In the genomic region with DNA sequence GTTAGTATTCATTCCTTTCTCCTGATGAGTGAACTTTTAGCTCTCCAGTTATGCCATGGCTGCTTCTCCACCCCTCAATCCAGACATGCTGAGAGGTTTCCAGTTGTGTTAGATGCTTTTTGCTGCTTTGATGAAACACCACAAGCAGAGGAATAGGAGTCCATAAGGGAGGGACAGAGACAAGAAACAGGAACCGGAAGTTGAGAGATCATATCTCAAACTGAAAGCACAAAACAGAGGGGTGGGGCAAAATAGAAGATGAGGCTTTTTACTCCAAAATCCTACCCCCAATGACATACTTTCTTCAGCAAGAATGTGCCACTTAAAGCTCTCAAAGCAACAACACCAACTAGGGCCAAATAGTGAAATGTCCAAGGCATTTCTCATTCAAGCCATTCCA, we compare ENCODE assay signal across 14 mouse cellular contexts.
DNase-seq lines count a peak whose midpoint lies in the region; ATAC-seq lines count a peak whose summit lies in the region.
"Had no signal": no experiment of that assay in that cellular context is flagged by ENCODE, and none has a peak within 500 bp of the region (broad histone marks: within the 10 kb centered on the region; RNA-seq: fewer than 3 reads in every experiment).

No protein-coding gene starts in this region.

- DNase-seq in 416B (ENCODE audit: low read depth), result peak; percentile 45
- DNase-seq in CD4-positive, CD25-positive, alpha-beta regulatory T cell, adult 2 months (ENCODE audit: low read depth, low spot score), result peak; percentile 27
- DNase-seq in right cerebral cortex, postnatal 25 days, result no peak
- no peak for DNase-seq in adrenal gland, adult 8-10 months
- no peak for DNase-seq in urinary bladder, postnatal 14 days (ENCODE audit: low spot score)
- DNase-seq: adrenal gland, postnatal 10 days; cerebellum, adult 18-20 months; cerebellum, adult 9-11 months; cerebellum, postnatal 36 days; gastrocnemius, postnatal 10 days; heart, postnatal 36 days had no signal

- ATAC-seq in granulocyte monocyte progenitor cell, adult 5-6 weeks (replicated peaks; ENCODE audit: poor library complexity, severe bottlenecking), result peak; percentile 53
- ATAC-seq in megakaryocyte progenitor cell, adult 5-6 weeks (replicated peaks; ENCODE audit: poor library complexity), result peak; percentile 52
- ATAC-seq: forebrain, embryonic 16.5 days had no signal

Comparison
In these comparisons a context has a peak if more than half of its experiments do, and no peak if none do; other contexts are left out.
1. DNase-seq: peak in 416B (single experiment) and CD4-positive, CD25-positive, alpha-beta regulatory T cell, adult 2 months (single experiment); none in right cerebral cortex, postnatal 25 days (single experiment), adrenal gland, adult 8-10 months (single experiment) and urinary bladder, postnatal 14 days (single experiment).